Mouse (Mus musculus) heart, embryonic 12.5 days (tissue): Measurements from ENCODE around the gene Zfp57. TPM values are rescaled to one million over a fixed set of nuclear protein-coding genes. Genes with fewer than 3 reads are reported as not detected.
"Not testable (repeated sequence)": the region's sequence is repeated elsewhere in the genome, so short reads cannot be mapped to it uniquely, and the experiment has no call there.

Experiments
- ATAC-seq: fragments of 200-750 bp; cut with Nextera tagmentation; 2 replicates; pipeline ENCODE4 v1.8.0; 2017; ENCODE audit warnings: moderate TSS enrichment, moderate library complexity; ENCODE audit not compliant: insufficient number of reproducible peaks, low FRiP score
- H3K27ac ChIP-seq: fragments of 300-500 bp; sonication (generic); 2 replicates; pipeline ENCODE4 v1.5.1; 2016; ENCODE audit warnings: mild to moderate bottlenecking, moderate library complexity; ENCODE audit not compliant: poor library complexity, severe bottlenecking
- H3K27me3 ChIP-seq: fragments of 300-500 bp; sonication (generic); replicated peaks from 2 replicates; pipeline ENCODE4 v1.6.1; 2016; ENCODE audit warnings: mild to moderate bottlenecking, moderate library complexity
- H3K36me3 ChIP-seq: fragments of 300-500 bp; sonication (generic); 2 replicates; pipeline ENCODE4 v1.6.1; 2016; ENCODE audit warnings: mild to moderate bottlenecking, moderate library complexity
- H3K4me1 ChIP-seq: fragments of 300-500 bp; sonication (generic); replicated peaks from 2 replicates; pipeline ENCODE4 v1.6.1; 2016; ENCODE audit warnings: mild to moderate bottlenecking
- H3K4me2 ChIP-seq: fragments of 300-500 bp; sonication (generic); 2 replicates; pipeline ENCODE4 v1.6.1; 2016; ENCODE audit warnings: mild to moderate bottlenecking, moderate library complexity
- H3K4me3 ChIP-seq: fragments of 300-500 bp; sonication (generic); 2 replicates; pipeline ENCODE4 v1.5.1; 2016; ENCODE audit warnings: mild to moderate bottlenecking
- H3K9ac ChIP-seq: fragments of 300-500 bp; sonication (generic); 2 replicates; pipeline ENCODE4 v1.6.1; 2016; ENCODE audit warnings: mild to moderate bottlenecking, moderate library complexity
- H3K9me3 ChIP-seq: fragments of 300-500 bp; sonication (generic); replicated peaks from 2 replicates; pipeline ENCODE4 v1.6.1; 2016; ENCODE audit warnings: mild to moderate bottlenecking, moderate library complexity
- WGBS: fragments of 180-500 bp; shearing (Covaris S2); methylation state at CpG from one replicate; pipeline ENCODE4 v1.1.7; 2016; 5-methylcytosine and 5-hydroxymethylcytosine counted together
- polyA plus RNA-seq: library from polyadenylated mRNA; unstranded; fragments of >200 nt; fragmentation: Nextera tagmentation; extraction: Ambion mirVana; gene quantifications from 2 replicates; pipeline ENCODE4 v1.2.1, GENCODE M21; 2016

Gene Zfp57
- polyA plus RNA-seq, 1 experiment from 2014 or later: 64.4 TPM

GRCm38 (mm10) chr17:36981221-36981813, 19.6 kb upstream of the Zfp57 start, which contains the start of gene 2410137M14Rik:
Gene 2410137M14Rik, minus strand, starts transcription at chr17:36981237.
- Histone ChIP-seq H3K4me3 (peak within 1 kb of the TSS; percentile 39), H3K4me1 (peaks cover 18% of the 10 kb centered on the region; the same call in 1 of the 2 replicates), H3K9ac (peak within 1 kb of the TSS; percentile 58; the same call in 1 of the 2 replicates), H3K9me3 (no peaks in the 10 kb centered on the region), H3K27ac (no peak within 1 kb of the TSS), H3K27me3 (peaks cover 10% of the 10 kb centered on the region; the same call in 1 of the 2 replicates), H3K4me2 (peak within 1 kb of the TSS; percentile 66), H3K36me3 (no peaks in the 10 kb centered on the region)
- ATAC-seq: peak; percentile 39; the same call in 1 of the 2 replicates
- WGBS: 4% methylated on average over 18 of the region's 18 CpGs

GRCm38 (mm10) chr17:36981845-36982244, 19.1 kb upstream of the Zfp57 start:
- Histone ChIP-seq H3K4me1 (peaks cover 18% of the 10 kb centered on the region; the same call in 1 of the 2 replicates), H3K4me2 (peak overlapping the region; percentile 66), H3K27me3 (peaks cover 14% of the 10 kb centered on the region; the same call in 1 of the 2 replicates), H3K4me3 (peak overlapping the region; percentile 39), H3K9ac (no peak overlapping the region), H3K36me3 (no peaks in the 10 kb centered on the region), H3K27ac (no peak overlapping the region), H3K9me3 (no peaks in the 10 kb centered on the region)
- ATAC-seq: no peak
- 5% methylated on average over 4 of the region's 4 CpGs for WGBS

DNA sequence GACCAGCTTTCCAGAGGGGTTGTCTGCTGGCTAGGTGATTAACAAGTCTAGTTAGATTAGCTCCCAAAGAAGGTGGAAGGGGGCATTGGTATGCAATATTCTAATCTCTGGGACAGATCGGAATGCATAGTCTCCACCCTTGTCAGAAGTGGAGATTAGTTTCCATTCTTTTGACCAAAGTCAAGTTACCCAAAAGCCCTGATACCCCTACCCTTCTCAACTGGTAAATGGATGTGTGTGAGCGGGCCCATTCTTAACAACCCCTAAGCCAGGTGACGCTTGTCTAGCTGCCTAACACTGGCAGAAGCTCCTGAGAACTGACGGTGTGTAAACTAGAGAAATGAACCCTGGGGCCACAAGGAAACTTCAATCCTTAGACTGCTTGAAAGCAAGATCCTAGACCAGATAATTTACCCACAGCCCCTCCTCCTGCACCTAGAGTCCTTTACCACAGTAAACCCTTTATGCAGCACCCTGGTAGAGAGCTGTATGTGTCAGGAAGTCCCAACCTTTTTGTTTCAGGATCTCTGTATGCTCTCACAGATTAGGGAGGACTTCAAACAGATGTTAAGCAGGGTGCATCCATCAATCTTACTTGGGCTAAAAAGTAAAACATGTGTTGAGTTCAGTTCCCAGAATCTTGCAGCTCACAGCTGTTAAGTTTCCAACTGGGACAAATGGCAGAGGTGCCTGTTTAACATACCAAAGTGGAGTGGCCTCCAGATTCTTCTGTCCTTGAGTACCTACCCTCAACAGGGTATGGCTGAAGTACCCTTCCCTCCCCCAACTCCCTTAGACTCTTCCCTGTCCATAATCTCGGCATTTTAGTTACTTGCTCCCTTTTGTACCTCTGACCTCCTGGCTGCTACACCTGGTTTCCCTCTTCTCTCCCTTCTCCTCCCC, 18.5 kb upstream of the Zfp57 start:
- Histone ChIP-seq H3K4me1 (peaks cover 18% of the 10 kb centered on the region; the same call in 1 of the 2 replicates), H3K27ac (no peak overlapping the region), H3K9ac (no peak overlapping the region), H3K4me2 (no peak overlapping the region), H3K36me3 (no peaks in the 10 kb centered on the region), H3K27me3 (peaks cover 19% of the 10 kb centered on the region), H3K9me3 (no peaks in the 10 kb centered on the region), H3K4me3 (no peak overlapping the region)
- no peak for ATAC-seq
- 29% methylated on average over 5 of the region's 5 CpGs for WGBS

DNA sequence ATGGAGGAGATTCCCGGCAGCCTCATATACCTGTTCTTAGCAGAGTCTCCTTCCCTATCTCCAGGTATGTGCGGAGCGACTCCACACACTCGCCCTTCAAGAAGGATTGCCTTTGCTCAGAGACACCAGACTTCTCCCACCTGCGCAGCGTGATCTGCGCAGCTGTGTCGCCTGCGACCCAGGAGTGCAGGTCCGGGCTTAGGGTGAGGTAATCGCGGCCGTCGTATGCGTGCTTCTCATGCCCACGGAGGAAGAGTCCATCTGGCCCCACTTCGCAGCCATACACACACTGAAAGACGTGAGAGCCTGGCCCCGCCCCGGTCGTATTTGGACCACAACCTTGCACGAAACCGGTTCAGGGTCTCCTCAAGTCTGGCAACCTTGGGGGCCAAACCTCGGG, 12.5 kb upstream of the Zfp57 start:
- peaks cover 32% of the 10 kb centered on the region for H3K27me3 ChIP-seq
- H3K9me3 ChIP-seq: no peaks in the 10 kb centered on the region
- ATAC-seq: no peak
- no peaks in the 10 kb centered on the region for H3K36me3 ChIP-seq
- peak overlapping the region; percentile 64 for H3K4me2 ChIP-seq
- 6% methylated on average over 24 of the region's 24 CpGs for WGBS
- H3K4me3 ChIP-seq: peak overlapping the region; percentile 33
- H3K4me1 ChIP-seq: peaks cover 4% of the 10 kb centered on the region; the same call in 1 of the 2 replicates
- no peak overlapping the region for H3K27ac ChIP-seq
- H3K9ac ChIP-seq: no peak overlapping the region

DNA sequence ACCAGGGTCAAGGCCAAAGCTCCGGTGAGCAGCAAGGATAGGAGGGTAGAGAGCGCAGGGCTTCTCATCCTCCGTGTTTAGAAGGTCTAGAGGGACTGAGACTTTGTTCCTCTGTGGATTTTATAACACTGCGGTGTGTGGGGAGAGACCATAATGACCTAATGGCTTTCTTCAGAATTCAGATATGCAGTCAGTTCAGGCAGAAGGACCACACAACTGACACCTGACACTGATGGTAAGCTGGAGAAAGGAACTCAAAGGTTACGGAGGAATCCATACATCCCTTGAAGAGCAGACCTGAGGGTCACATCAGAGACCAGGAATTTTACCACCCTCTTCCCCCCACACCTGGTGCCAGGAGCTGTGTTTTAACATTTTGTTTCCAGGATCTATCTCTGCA, 11.5 kb upstream of the Zfp57 start, which contains the start of gene H2-M5:
Gene H2-M5 (minus strand): TSS at position 101 of the 400 bp plus-strand sequence.
- peaks cover 32% of the 10 kb centered on the region for H3K27me3 ChIP-seq
- no peak within 1 kb of the TSS for H3K27ac ChIP-seq
- no peak for ATAC-seq
- H3K9me3 ChIP-seq: no peaks in the 10 kb centered on the region
- peaks cover 4% of the 10 kb centered on the region; the same call in 1 of the 2 replicates for H3K4me1 ChIP-seq
- 23% methylated on average over 5 of the region's 5 CpGs for WGBS
- peak within 1 kb of the TSS; percentile 33 for H3K4me3 ChIP-seq
- no peak within 1 kb of the TSS for H3K9ac ChIP-seq
- no peaks in the 10 kb centered on the region for H3K36me3 ChIP-seq
- H3K4me2 ChIP-seq: peak within 1 kb of the TSS; percentile 64

- peaks cover 32% of the 10 kb centered on the region for H3K27me3 ChIP-seq
- not testable (repeated sequence) for H3K4me2 ChIP-seq, H3K4me3 ChIP-seq, H3K9ac ChIP-seq, H3K9me3 ChIP-seq, H3K36me3 ChIP-seq, H3K4me1 ChIP-seq, ATAC-seq, H3K27ac ChIP-seq
- 90% methylated on average over 6 of the region's 6 CpGs for WGBS
Observed at GRCm38 (mm10) chr17:36990630-36991029, 10.3 kb upstream of the Zfp57 start.

- Histone ChIP-seq H3K9ac (no peak overlapping the region), H3K9me3 (no peaks in the 10 kb centered on the region), H3K4me1 (peaks cover 4% of the 10 kb centered on the region; the same call in 1 of the 2 replicates), H3K4me2 (no peak overlapping the region), H3K27me3 (peaks cover 23% of the 10 kb centered on the region), H3K36me3 (no peaks in the 10 kb centered on the region), H3K27ac (no peak overlapping the region), H3K4me3 (no peak overlapping the region)
- 58% methylated on average over 3 of the region's 3 CpGs for WGBS
- no peak for ATAC-seq
Observed at GRCm38 (mm10) chr17:36992336-36993104, 8.4 kb upstream of the Zfp57 start.

GRCm38 (mm10) chr17:36993770-36994325, 7.1 kb upstream of the Zfp57 start:
- H3K4me1 ChIP-seq: no peaks in the 10 kb centered on the region
- no peak overlapping the region for H3K27ac ChIP-seq
- no peak overlapping the region for H3K4me2 ChIP-seq
- peaks cover 10% of the 10 kb centered on the region for H3K27me3 ChIP-seq
- WGBS: 87% methylated on average over 4 of the region's 4 CpGs
- no peak overlapping the region for H3K4me3 ChIP-seq
- H3K9ac ChIP-seq: no peak overlapping the region
- H3K9me3 ChIP-seq: no peaks in the 10 kb centered on the region
- no peaks in the 10 kb centered on the region for H3K36me3 ChIP-seq
- no peak for ATAC-seq

DNA sequence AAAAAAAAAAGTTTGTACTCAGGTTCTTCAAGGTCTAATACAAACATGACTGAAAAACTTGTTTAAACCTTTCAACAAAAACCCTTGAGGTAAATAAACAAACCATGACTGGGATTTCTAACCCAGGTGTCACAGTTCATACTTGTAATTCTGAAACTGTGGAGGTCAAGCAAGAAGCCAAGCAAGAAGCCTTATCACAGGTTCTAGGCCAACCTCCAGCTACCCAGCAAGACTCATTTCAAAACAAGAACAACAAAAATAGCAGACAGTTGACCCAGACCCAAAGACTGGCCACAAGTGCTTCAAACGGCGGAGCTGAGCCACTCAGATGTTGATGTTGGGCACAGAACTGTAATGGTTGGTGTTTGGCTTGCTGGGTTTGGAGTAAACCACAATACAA, 6.4 kb upstream of the Zfp57 start:
- H3K4me2 ChIP-seq: no peak overlapping the region
- 74% methylated on average over 2 of the region's 2 CpGs for WGBS
- no peak overlapping the region for H3K9ac ChIP-seq

GRCm38 (mm10) chr17:36995448-36995847, 5.5 kb upstream of the Zfp57 start:
- H3K27me3 ChIP-seq: no peaks in the 10 kb centered on the region
- H3K9me3 ChIP-seq: no peaks in the 10 kb centered on the region
- H3K4me3 ChIP-seq: no peak overlapping the region
- no peaks in the 10 kb centered on the region for H3K4me1 ChIP-seq
- H3K4me2 ChIP-seq: no peak overlapping the region
- no peaks in the 10 kb centered on the region for H3K36me3 ChIP-seq
- no peak overlapping the region for H3K27ac ChIP-seq
- no peak overlapping the region for H3K9ac ChIP-seq
- no peak for ATAC-seq
- 65% methylated on average over 3 of the region's 3 CpGs for WGBS

More for the DNA sequence above, 6.4 kb upstream of the Zfp57 start:
- Histone ChIP-seq H3K9me3 (no peaks in the 10 kb centered on the region), H3K4me1 (no peaks in the 10 kb centered on the region), H3K27ac (no peak overlapping the region), H3K4me3 (no peak overlapping the region), H3K27me3 (peaks cover 3% of the 10 kb centered on the region), H3K36me3 (no peaks in the 10 kb centered on the region)
- no peak for ATAC-seq
